Mouse (Mus musculus): ENCODE data around the gene Tjp2.

The Tjp2 gene

DNA sequence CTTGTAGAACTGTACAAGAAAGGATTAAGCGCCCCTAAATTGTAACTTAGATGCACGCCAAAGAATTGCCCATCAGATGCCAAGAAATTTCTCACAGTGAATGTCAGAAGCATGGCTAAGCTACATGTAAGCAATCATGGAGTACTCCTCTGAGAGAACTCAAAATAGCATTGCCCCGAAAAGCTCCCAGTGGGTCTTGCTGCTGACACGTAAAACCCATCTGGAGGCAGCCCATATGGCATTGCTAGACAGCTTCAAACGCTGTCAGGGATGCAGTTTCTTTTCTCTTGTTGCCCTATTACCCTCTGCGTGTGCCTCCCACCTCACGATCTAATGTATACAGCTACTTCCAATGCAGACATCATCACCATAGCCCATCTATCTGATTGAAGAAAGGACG is 166.0 kb downstream of the Tjp2 start:
- no peak for DNase-seq (ENCODE audit: low spot score in 2 of 2)

DNA sequence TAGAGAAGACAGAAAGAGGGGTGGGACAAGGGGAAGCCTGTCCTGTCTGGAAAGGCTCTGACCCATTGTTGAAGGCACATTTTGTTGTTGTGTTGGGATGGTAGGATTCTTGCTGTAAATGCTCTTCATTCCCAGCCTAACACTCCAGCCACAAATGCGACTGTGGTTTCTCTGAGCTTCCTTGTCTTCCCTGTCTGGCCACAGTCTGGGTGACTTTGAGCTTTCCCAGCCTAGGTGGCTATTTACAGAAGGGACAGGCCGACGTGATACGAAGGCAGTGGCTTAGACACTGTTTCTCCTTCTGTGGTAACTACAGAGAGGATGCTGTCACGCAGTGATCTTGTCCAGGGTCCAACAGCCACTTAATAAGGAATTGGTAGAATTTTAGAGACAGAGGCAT is 166.8 kb downstream of the Tjp2 start:
- peak; percentile 18 to 31 for DNase-seq (ENCODE audit: low spot score in 2 of 2)

DNA sequence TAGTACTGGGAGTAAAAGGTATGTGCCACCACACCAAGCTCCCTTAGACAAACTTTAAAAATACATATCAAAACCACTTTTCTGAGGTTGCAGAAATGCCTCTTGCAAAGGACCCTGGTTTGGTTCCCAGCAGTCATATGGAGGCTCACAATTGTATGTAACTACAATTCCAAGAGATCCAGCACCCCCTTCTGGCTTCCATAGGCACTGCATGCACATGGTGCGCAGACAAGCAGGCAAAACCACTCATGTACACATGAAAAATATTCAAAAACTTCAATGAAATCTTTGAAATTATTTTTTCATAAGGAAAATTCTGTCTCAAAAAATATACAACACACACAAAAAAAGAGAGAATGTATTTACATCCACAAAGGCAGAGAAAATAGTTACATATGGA is 167.9 kb downstream of the Tjp2 start:
- DNase-seq (ENCODE audit: low spot score in 2 of 2): no peak

DNA sequence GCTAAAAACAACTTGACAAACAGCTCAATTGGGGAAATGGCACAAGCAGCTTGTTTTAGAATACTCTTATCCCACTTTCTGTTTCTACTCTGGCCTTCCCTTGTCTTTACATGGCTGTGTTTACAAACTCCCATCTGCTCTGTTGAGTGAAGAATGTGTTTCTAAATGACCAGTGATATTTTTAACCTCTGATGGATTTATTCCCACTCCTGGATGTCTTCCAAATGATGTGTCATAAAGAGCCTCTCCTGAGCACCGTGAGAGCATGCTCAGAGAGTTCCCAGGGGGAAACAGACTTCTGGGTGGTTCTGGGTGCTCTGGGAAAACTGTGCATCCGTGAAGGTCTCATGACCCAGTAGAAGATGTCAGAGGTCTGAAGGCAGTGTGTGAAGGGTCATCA is 169.9 kb downstream of the Tjp2 start:
- DNase-seq (ENCODE audit: low spot score in 2 of 2): peak; percentile 79 to 80

DNA sequence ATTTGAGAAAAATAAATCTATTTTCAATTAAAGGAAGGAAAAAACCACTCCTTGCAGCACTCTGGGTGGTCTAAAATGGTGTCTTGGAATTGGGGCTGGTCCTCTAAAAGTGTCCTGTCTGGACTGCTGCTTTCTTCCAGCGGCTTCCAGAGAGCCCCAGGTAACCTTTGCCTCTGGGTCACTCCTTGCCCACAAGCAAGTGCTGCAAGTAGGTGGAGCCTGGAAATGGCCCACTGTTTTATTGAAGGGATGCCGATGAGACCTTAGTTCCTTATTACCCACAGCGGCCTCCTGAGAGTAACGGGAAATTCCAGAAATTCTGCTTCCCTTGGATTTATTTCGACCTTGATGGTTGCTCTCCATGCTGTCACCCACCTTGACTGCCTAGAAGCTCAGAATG is 170.6 kb downstream of the Tjp2 start:
- DNase-seq (ENCODE audit: low spot score in 2 of 2): no peak

DNA sequence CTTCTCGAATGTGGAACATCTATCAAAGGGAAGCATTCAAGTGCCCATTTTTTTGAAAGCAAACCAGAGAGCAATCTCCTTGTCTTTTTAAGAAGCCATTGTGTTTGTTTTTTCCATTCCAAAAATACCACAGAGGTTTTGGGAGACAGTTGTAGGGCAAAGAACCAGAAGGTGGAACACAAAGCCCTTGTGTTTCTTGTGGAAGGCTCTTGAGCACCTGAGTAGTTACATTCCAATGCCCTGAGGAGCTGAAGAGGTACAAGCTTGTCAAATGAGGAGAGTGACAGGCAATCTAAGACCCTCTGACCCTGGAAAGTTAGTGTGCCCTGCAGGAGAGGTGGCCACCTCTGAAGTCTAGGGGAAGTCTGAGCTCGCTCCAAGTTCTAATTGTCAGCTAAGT is 174.3 kb downstream of the Tjp2 start:
- no peak for DNase-seq (ENCODE audit: low spot score in 2 of 2)

DNA sequence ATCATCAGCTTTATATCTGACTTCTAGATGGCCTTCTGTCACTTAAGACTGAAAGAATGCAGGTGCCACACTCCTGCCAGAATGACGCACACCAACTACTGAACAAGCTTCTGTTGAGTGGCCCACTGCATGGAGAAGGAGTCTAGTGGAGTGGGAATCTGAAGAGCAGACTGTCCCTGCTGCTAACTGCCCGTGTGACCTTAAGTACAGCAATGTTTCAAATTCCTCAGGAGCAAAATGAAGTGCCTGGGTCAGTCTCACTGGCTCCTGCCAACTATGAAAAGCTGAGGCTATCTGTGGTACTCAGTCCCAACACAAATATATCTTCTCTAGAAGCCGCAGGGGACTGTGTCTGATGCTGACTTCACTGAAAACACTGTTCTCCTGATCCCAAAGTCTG is 175.5 kb downstream of the Tjp2 start:
- DNase-seq (ENCODE audit: low spot score in 2 of 2): no peak

DNA sequence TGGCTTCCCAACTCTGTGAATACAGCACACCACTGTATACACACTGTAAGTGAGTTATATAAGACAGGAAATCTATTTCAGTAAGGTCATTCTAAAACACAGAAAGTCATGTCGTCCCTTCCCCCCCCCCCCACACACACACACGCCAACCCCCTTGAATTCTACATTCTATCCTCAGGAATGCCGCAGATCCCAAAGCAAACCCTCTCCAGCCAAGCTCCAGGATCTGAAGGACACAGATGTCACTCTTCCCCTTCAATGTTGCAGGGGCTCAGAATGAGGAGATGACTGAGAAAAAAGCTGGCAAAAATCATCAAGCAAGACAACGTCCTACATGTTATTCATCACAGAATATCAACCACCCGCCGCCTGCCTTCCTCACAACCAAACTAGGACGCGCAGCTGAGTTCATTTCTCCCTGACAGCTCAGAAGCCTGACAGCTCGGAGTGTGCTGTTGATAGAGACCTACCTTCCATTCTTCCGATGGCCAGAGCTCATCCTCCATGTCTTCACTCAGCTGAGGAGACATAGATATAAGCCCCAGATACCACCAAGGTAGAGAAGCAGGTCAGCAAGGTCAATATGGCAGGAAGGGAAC is 178.3 kb downstream of the Tjp2 start:
- peak in 1 of 2 experiments; percentile 21 for DNase-seq (ENCODE audit: low spot score in 2 of 2)

Measured in heart, adult 9 months (tissue).